Comparison of ENCODE assay signal across 18 mouse cellular contexts in genomic region chr1:192800338-192800737, GRCm38 (mm10). TPM values are rescaled to one million over a fixed set of nuclear protein-coding genes. Genes with fewer than 3 reads are reported as not detected.
A peak's percentile ranks its signal among the peaks of the same experiment; 100 is the strongest.
DNase-seq lines count a peak whose midpoint lies in the region; ATAC-seq and TF ChIP-seq lines count a peak whose summit lies in the region.
"Had no signal": no experiment of that assay in that cellular context is flagged by ENCODE, and none has a peak within 500 bp of the region (broad histone marks: within the 10 kb centered on the region; RNA-seq: fewer than 3 reads in every experiment).

No protein-coding gene starts in this region.

- H3K4me2 ChIP-seq in intestine, postnatal 0 days (replicated peaks; ENCODE audit: low read depth), result no peak overlapping the region
- no peak overlapping the region for H3K4me2 ChIP-seq in intestine, embryonic 16.5 days (ENCODE audit: low read depth, low read length)
- H3K4me2 ChIP-seq in liver, embryonic 11.5 days, result no peak overlapping the region
- H3K4me2 ChIP-seq in hindbrain, embryonic 13.5 days, result no peak overlapping the region
- H3K4me2 ChIP-seq: heart, embryonic 15.5 days; neural tube, embryonic 13.5 days had no signal

- WGBS in intestine, postnatal 0 days, result 52% methylated on average over 8 of the region's 8 CpGs
- 76% methylated on average over 8 of the region's 8 CpGs for WGBS in intestine, embryonic 16.5 days
- 54% methylated on average over 8 of the region's 8 CpGs for WGBS in liver, embryonic 11.5 days
- 90% methylated on average over 8 of the region's 8 CpGs for WGBS in hindbrain, embryonic 13.5 days

- no peak for TF ChIP-seq CTCF in intestine, postnatal 0 days (IDR thresholded peaks at IDR 0.05; ENCODE audit: low read depth)
- TF ChIP-seq CTCF in embryonic fibroblast, embryonic 13.5 days (IDR thresholded peaks at IDR 0.05; ENCODE audit: borderline replicate concordance, insufficient read depth, low read length), result no peak

- H3K27me3 ChIP-seq in intestine, postnatal 0 days (replicated peaks; ENCODE audit: control insufficient read depth, insufficient read depth, low read length), result no peaks in the 10 kb centered on the region
- no peaks in the 10 kb centered on the region for H3K27me3 ChIP-seq in intestine, embryonic 16.5 days (replicated peaks; ENCODE audit: control insufficient read depth, insufficient read depth, low read length)
- no peaks in the 10 kb centered on the region for H3K27me3 ChIP-seq in liver, embryonic 11.5 days (replicated peaks; ENCODE audit: control insufficient read depth, insufficient read depth, low read length)
- H3K27me3 ChIP-seq in hindbrain, embryonic 13.5 days, result no peaks in the 10 kb centered on the region
- H3K27me3 ChIP-seq: CH12.LX; heart, embryonic 15.5 days; neural tube, embryonic 13.5 days had no signal

- no peak overlapping the region for H3K4me3 ChIP-seq in intestine, postnatal 0 days (ENCODE audit: low read depth, low read length)
- H3K4me3 ChIP-seq in intestine, embryonic 16.5 days (ENCODE audit: low read length), result no peak overlapping the region
- H3K4me3 ChIP-seq in embryonic fibroblast, embryonic 13.5 days (ENCODE audit: insufficient read depth, low read length), result no peak overlapping the region
- no peak overlapping the region for H3K4me3 ChIP-seq in liver, embryonic 11.5 days (ENCODE audit: low read depth, low read length)
- H3K4me3 ChIP-seq in hindbrain, embryonic 13.5 days, result no peak overlapping the region
- H3K4me3 ChIP-seq: gastrocnemius, adult 2 months; heart, embryonic 15.5 days; hindbrain, embryonic 10.5 days; neural tube, embryonic 13.5 days had no signal

- no peaks in the 10 kb centered on the region for H3K36me3 ChIP-seq in intestine, postnatal 0 days (ENCODE audit: control insufficient read depth, insufficient read depth)
- no peaks in the 10 kb centered on the region for H3K36me3 ChIP-seq in intestine, embryonic 16.5 days (ENCODE audit: control insufficient read depth, insufficient read depth, low read length)
- no peaks in the 10 kb centered on the region for H3K36me3 ChIP-seq in liver, embryonic 11.5 days (ENCODE audit: control insufficient read depth, insufficient read depth, low read length)
- no peaks in the 10 kb centered on the region for H3K36me3 ChIP-seq in hindbrain, embryonic 13.5 days
- H3K36me3 ChIP-seq: heart, embryonic 15.5 days; hindbrain, embryonic 10.5 days; neural tube, embryonic 13.5 days had no signal

- no peak overlapping the region for H3K27ac ChIP-seq in intestine, postnatal 0 days (ENCODE audit: low read depth, low read length)
- H3K27ac ChIP-seq in intestine, embryonic 16.5 days (ENCODE audit: low read length), result no peak overlapping the region
- peak overlapping the region; percentile 39; the same call in 1 of the 2 replicates for H3K27ac ChIP-seq in embryonic fibroblast, embryonic 13.5 days (ENCODE audit: insufficient read depth, low read length)
- peak overlapping the region; percentile 49; the same call in 1 of the 2 replicates for H3K27ac ChIP-seq in liver, embryonic 11.5 days (ENCODE audit: low read depth, low read length)
- H3K27ac ChIP-seq in hindbrain, embryonic 13.5 days, result no peak overlapping the region
- H3K27ac ChIP-seq: heart, embryonic 15.5 days; hindbrain, embryonic 10.5 days; neural tube, embryonic 13.5 days had no signal

- no peaks in the 10 kb centered on the region for H3K4me1 ChIP-seq in intestine, postnatal 0 days (replicated peaks; ENCODE audit: control insufficient read depth, insufficient read depth, low read length)
- H3K4me1 ChIP-seq in intestine, embryonic 16.5 days (ENCODE audit: control insufficient read depth, insufficient read depth, low read length), result 0 out of 2 replicates have a peak, but pooled peaks cover 18% of the 10 kb centered on the region
- H3K4me1 ChIP-seq in embryonic fibroblast, embryonic 13.5 days (ENCODE audit: control insufficient read depth, insufficient read depth, low read length), result peaks cover 13% of the 10 kb centered on the region
- H3K4me1 ChIP-seq in liver, embryonic 11.5 days (replicated peaks; ENCODE audit: control insufficient read depth, insufficient read depth, low read length), result peaks cover 8% of the 10 kb centered on the region
- H3K4me1 ChIP-seq in hindbrain, embryonic 13.5 days (replicated peaks), result peaks cover 20% of the 10 kb centered on the region

- ATAC-seq in intestine, postnatal 0 days, result 0 out of 2 replicates have a peak, but pooled peaks have one; percentile 45
- ATAC-seq in intestine, embryonic 16.5 days, result no peak
- ATAC-seq in liver, embryonic 11.5 days (replicated peaks; ENCODE audit: low FRiP score), result peak; percentile 90
- ATAC-seq in megakaryocyte-erythroid progenitor cell, adult 5-6 weeks (replicated peaks; ENCODE audit: low FRiP score, low TSS enrichment, poor library complexity, severe bottlenecking), result peak; percentile 93
- no peak for ATAC-seq in hindbrain, embryonic 13.5 days (ENCODE audit: low FRiP score)

- DNase-seq in liver, embryonic 11.5 days (ENCODE audit: low spot score), result no peak
- no peak for DNase-seq in gastrocnemius, adult 18-20 months (ENCODE audit: low spot score)
- DNase-seq in right cerebral cortex, postnatal 4 days, result no peak
- DNase-seq: adrenal gland, postnatal 10 days; cerebellum, adult 18-20 months; gastrocnemius, adult 2 months; heart, adult 11 months; left cerebral cortex, postnatal 4 days; lung, postnatal 10 days had no signal

- no peak overlapping the region for H3K9ac ChIP-seq in intestine, postnatal 0 days (ENCODE audit: low read depth, low read length)
- H3K9ac ChIP-seq in intestine, embryonic 16.5 days (ENCODE audit: low read depth, low read length), result no peak overlapping the region
- no peak overlapping the region for H3K9ac ChIP-seq in liver, embryonic 11.5 days (ENCODE audit: low read depth, low read length)
- H3K9ac ChIP-seq in hindbrain, embryonic 13.5 days, result no peak overlapping the region
- H3K9ac ChIP-seq: heart, embryonic 15.5 days; neural tube, embryonic 13.5 days had no signal

- no peaks in the 10 kb centered on the region for H3K9me3 ChIP-seq in intestine, postnatal 0 days (ENCODE audit: control insufficient read depth)
- no peaks in the 10 kb centered on the region for H3K9me3 ChIP-seq in intestine, embryonic 16.5 days (ENCODE audit: control insufficient read depth, low read length)
- no peaks in the 10 kb centered on the region for H3K9me3 ChIP-seq in liver, embryonic 11.5 days (ENCODE audit: control insufficient read depth, low read length)
- no peaks in the 10 kb centered on the region for H3K9me3 ChIP-seq in hindbrain, embryonic 13.5 days
- H3K9me3 ChIP-seq: heart, embryonic 15.5 days; neural tube, embryonic 13.5 days had no signal

- TF ChIP-seq POLR2A in embryonic fibroblast, embryonic 13.5 days (IDR thresholded peaks at IDR 0.05; ENCODE audit: low read depth, low read length), result no peak

RNA-seq across cellular contexts. Expression of gene Hhat, which starts 29.3 kb away (rescaled TPM):
- 4.5 and 4.8 TPM in 2 replicates for polyA plus RNA-seq in intestine, postnatal 0 days (2015; fragmentation: Nextera tagmentation; extraction: Ambion mirVana)
- 8.8 and 9.6 TPM in 2 replicates for polyA plus RNA-seq in intestine, embryonic 16.5 days (2015; fragmentation: Nextera tagmentation; extraction: Ambion mirVana)
- 12.6 and 15.5 TPM in 2 replicates for polyA plus RNA-seq in embryonic fibroblast, embryonic 13.5 days (2011; ENCODE audit: insufficient read length, low read depth, missing spikeins)
- polyA plus RNA-seq in liver, embryonic 11.5 days (2014; fragmentation: Nextera tagmentation; extraction: Ambion mirVana), result 3.8 and 4.3 TPM in 2 replicates
- total RNA-seq in megakaryocyte-erythroid progenitor cell, adult 5-6 weeks (2014; fragmentation: Nextera tagmentation), result 1.8 and 8.0 TPM in 2 replicates
- 0.80 and 1.1 TPM in 2 replicates for total RNA-seq in megakaryocyte-erythroid progenitor cell, adult 5-6 weeks (2017)
- polyA plus RNA-seq in hindbrain, embryonic 13.5 days (2015; fragmentation: Nextera tagmentation; extraction: Ambion mirVana), result 3.6 and 4.6 TPM in 2 replicates
- total RNA-seq in gastrocnemius, adult 18-20 months (2021), result 1 to 10 TPM; 1.2 to 1.3 TPM

RNA-seq across cellular contexts. Expression of gene Sertad4, which starts 55.2 kb away (rescaled TPM):
- 3.4 and 3.5 TPM in 2 replicates for polyA plus RNA-seq in intestine, postnatal 0 days (2015; fragmentation: Nextera tagmentation; extraction: Ambion mirVana)
- 2.4 and 3.0 TPM in 2 replicates for polyA plus RNA-seq in intestine, embryonic 16.5 days (2015; fragmentation: Nextera tagmentation; extraction: Ambion mirVana)
- 43.6 and 59.4 TPM in 2 replicates for polyA plus RNA-seq in embryonic fibroblast, embryonic 13.5 days (2011; ENCODE audit: insufficient read length, low read depth, missing spikeins)
- 3.9 and 4.0 TPM in 2 replicates for polyA plus RNA-seq in liver, embryonic 11.5 days (2014; fragmentation: Nextera tagmentation; extraction: Ambion mirVana)
- 0.57 TPM in 1 of 2 replicates, not detected in the other for total RNA-seq in megakaryocyte-erythroid progenitor cell, adult 5-6 weeks (2014; fragmentation: Nextera tagmentation)
- total RNA-seq in megakaryocyte-erythroid progenitor cell, adult 5-6 weeks (2017), result not detected in 2 replicates
- 26.0 and 27.5 TPM in 2 replicates for polyA plus RNA-seq in hindbrain, embryonic 13.5 days (2015; fragmentation: Nextera tagmentation; extraction: Ambion mirVana)
- total RNA-seq in gastrocnemius, adult 18-20 months (2021), result 1 to 10 TPM in 1 of 2 experiments, under 1 TPM in 1; 0.66 to 2.6 TPM
- total RNA-seq: CH12.LX had no signal

Comparison
In these comparisons a context has a peak if more than half of its experiments do, and no peak if none do; other contexts are left out.
1. ATAC-seq: peak in intestine, postnatal 0 days (single experiment), liver, embryonic 11.5 days (single experiment) and megakaryocyte-erythroid progenitor cell, adult 5-6 weeks (single experiment); none in intestine, embryonic 16.5 days (single experiment) and hindbrain, embryonic 13.5 days (single experiment).
2. H3K27ac ChIP-seq: peak in embryonic fibroblast, embryonic 13.5 days (single experiment) and liver, embryonic 11.5 days (single experiment); none in intestine, postnatal 0 days (single experiment), intestine, embryonic 16.5 days (single experiment) and hindbrain, embryonic 13.5 days (single experiment).